Mouse (Mus musculus): Measurements from ENCODE around the gene Prdm4. TPM values are rescaled to one million over a fixed set of nuclear protein-coding genes. Genes with fewer than 3 reads are reported as not detected.
A peak's percentile ranks its signal among the peaks of the same experiment; 100 is the strongest.

The Prdm4 gene
- polyA plus RNA-seq (2012; rRNA removed) = 15.4 and 19.8 TPM in 2 replicates

DNA sequence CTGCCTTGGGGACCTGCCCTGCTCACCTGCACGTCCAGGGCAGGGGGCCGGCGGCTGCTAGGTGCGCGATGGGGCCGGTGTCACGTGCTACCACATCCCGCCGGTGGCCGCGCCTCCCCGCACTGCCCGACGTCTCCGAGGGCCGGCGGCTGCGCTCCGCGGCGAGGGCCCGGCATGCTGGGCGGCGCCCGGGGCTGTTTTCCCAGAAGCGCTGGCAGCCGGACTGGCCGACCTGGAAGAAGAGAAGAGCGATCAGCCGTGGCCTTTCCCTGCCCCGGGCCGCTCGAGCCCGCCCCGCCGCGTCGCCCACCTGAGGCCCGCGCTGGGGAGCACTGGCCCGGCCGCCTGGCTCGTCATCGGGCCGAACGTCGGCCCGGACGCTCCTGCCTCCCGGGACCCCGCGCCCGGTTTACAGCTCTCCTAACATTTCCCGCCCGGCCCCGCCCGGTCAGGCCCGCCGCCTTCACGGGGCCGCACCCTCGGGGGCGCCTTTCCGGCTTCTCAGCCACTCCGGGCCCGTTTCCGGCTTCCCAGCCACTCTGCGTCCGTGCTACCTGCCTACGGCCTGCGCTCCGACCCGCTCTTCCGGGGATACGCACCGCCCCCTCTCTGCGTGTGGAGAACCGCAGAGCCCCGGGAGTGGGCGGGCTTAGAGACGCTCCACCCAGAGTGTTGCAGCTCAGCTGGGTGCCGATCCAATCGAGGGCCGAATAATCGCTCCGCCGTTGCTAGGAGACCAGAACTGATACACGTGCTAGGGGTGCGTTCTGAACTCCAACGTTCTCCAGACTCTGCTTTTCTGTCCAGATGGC is at the start of gene Prdm4:
Gene Prdm4 (minus strand): TSS at position 645 of the 812 bp plus-strand sequence.
- Histone ChIP-seq H3K36me3 (ENCODE audit: control insufficient read depth, insufficient read depth, low read length) (no peaks in the 10 kb centered on the region), H3K4me3 (ENCODE audit: insufficient read depth, low read depth, low read length) (peak within 1 kb of the TSS; percentile 98), H3K27ac (ENCODE audit: insufficient read depth, low read depth, low read length) (peak within 1 kb of the TSS; percentile 18; the same call in 1 of the 2 replicates), H3K27me3 (replicated peaks; ENCODE audit: control insufficient read depth, insufficient read depth, low read length) (no peaks in the 10 kb centered on the region; the same call in 1 of the 2 replicates), H3K4me1 (ENCODE audit: control insufficient read depth, insufficient read depth, low read length) (peaks cover 6% of the 10 kb centered on the region; the same call in 1 of the 2 replicates)
- under 1% methylated on average over 90 of the region's 90 CpGs for WGBS
- TF ChIP-seq POLR2A (IDR thresholded peaks at IDR 0.05; ENCODE audit: low read depth, low read length) = no peak
- 0 out of 2 replicates have a peak, but pooled peaks have one; percentile 1 for TF ChIP-seq CTCF (conservative IDR thresholded peaks at IDR 0.05; ENCODE audit: insufficient read depth, insufficient read length, low read depth, low read length)
- peak; percentile 99 for DNase-seq

DNA sequence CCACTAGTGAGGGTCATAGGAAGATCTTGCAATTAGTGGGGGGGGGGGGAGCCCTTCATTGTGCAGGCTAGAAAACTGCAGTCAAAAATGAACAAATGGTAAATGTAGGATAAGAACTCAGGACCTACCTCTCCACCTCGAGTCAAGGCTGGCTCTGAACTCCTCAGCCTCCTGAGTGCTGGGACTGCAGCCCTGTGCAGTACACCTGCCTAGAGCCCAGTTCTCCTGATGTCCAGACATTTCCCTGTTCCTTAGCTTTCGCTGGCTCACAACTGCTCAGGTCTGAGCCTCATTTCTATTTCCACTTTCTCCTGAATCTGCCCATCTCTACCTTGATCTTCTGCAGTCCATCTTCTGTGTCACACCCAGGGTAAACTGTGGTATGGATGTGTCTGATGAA is 49.5 kb upstream of the Prdm4 start:
- DNase-seq = no peak
- no peaks in the 10 kb centered on the region for H3K27me3 ChIP-seq (replicated peaks; ENCODE audit: control insufficient read depth, insufficient read depth, low read length)
- H3K36me3 ChIP-seq (ENCODE audit: control insufficient read depth, insufficient read depth, low read length) = no peaks in the 10 kb centered on the region
- H3K4me1 ChIP-seq (ENCODE audit: control insufficient read depth, insufficient read depth, low read length) = peaks cover 10% of the 10 kb centered on the region; the same call in 1 of the 2 replicates
- 65% methylated on average over 2 of the region's 2 CpGs for WGBS
- no peak overlapping the region for H3K27ac ChIP-seq (ENCODE audit: insufficient read depth, low read depth, low read length)
- no peak for TF ChIP-seq POLR2A (IDR thresholded peaks at IDR 0.05; ENCODE audit: low read depth, low read length)
- TF ChIP-seq CTCF (conservative IDR thresholded peaks at IDR 0.05; ENCODE audit: insufficient read depth, insufficient read length, low read depth, low read length) = no peak
- no peak overlapping the region for H3K4me3 ChIP-seq (ENCODE audit: insufficient read depth, low read depth, low read length)

DNA sequence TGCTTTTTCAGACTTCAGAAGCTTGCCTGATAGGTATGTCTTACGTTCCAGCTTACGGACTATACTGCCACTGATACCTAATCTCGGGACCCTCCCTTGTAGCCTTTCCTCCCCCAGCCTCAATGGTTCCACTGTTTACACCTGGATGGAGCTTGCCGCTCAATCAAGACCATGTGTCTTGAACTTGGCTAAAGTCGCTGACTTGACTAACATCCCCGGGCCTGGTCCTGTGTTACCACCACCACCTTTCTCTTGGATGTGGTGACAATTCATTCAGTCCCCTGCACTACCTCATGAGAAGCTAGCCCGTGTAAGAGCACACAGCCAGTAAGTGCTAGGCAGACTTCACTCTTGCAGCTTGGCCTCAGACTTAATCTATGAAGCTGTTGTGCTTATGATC is 47.4 kb upstream of the Prdm4 start:
- Histone ChIP-seq H3K36me3 (ENCODE audit: control insufficient read depth, insufficient read depth, low read length) (no peaks in the 10 kb centered on the region), H3K27me3 (replicated peaks; ENCODE audit: control insufficient read depth, insufficient read depth, low read length) (no peaks in the 10 kb centered on the region), H3K4me3 (ENCODE audit: insufficient read depth, low read depth, low read length) (no peak overlapping the region), H3K27ac (ENCODE audit: insufficient read depth, low read depth, low read length) (no peak overlapping the region), H3K4me1 (ENCODE audit: control insufficient read depth, insufficient read depth, low read length) (peaks cover 8% of the 10 kb centered on the region; the same call in 1 of the 2 replicates)
- TF ChIP-seq POLR2A (IDR thresholded peaks at IDR 0.05; ENCODE audit: low read depth, low read length) (no peak), CTCF (conservative IDR thresholded peaks at IDR 0.05; ENCODE audit: insufficient read depth, insufficient read length, low read depth, low read length) (no peak)
- WGBS = 85% methylated on average over 7 of the region's 7 CpGs
- DNase-seq = no peak

DNA sequence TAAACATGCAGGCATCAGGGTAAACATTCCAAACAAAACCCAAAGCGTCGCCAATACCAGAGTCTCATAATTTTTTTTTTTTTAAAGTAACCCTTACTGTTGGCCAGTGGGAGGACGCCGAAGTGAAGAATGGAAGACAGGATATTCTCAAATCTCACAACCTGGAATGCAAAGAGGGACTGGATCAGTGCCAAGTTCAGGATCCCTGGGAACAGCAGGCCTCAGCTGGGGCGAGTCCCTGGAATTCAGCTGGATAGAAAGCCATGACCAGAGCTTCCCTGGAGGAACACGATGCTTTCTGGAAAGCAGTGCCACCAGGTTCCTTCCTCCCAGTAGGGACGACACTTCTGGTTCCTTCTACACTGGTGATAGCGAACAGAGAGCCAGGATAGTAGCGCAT is 46.0 kb upstream of the Prdm4 start:
- Histone ChIP-seq H3K27me3 (replicated peaks; ENCODE audit: control insufficient read depth, insufficient read depth, low read length) (no peaks in the 10 kb centered on the region), H3K27ac (ENCODE audit: insufficient read depth, low read depth, low read length) (no peak overlapping the region), H3K4me1 (ENCODE audit: control insufficient read depth, insufficient read depth, low read length) (no peaks in the 10 kb centered on the region; the same call in 1 of the 2 replicates), H3K36me3 (ENCODE audit: control insufficient read depth, insufficient read depth, low read length) (no peaks in the 10 kb centered on the region), H3K4me3 (ENCODE audit: insufficient read depth, low read depth, low read length) (no peak overlapping the region)
- WGBS = 56% methylated on average over 9 of the region's 9 CpGs
- no peak for TF ChIP-seq CTCF (conservative IDR thresholded peaks at IDR 0.05; ENCODE audit: insufficient read depth, insufficient read length, low read depth, low read length)
- no peak for TF ChIP-seq POLR2A (IDR thresholded peaks at IDR 0.05; ENCODE audit: low read depth, low read length)
- DNase-seq = no peak

DNA sequence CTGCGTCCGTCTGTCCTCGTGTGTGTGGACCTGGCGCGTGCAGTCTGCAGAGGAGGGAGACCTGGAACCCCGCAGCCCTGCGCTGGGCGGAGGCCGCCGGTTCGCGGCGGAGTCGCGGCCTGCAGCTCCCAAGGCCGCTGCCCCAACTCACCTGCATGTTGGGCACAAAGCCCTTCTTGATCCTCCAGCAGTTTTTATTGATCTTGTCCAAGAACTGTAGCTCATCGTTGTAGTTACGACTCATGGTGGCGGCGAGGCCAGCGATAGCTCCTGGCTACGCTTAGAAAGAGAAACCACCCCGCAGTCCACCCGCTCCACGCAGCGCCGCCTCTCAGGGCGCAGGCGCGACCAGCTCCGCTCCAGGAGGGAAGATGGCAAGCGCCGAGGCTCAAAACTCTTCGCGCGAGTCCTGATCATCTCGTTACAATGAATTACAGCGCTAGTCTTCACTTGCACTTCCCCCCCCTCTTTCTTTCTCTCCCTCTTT is 40.6 kb upstream of the Prdm4 start, which contains the start of gene Rtcb:
Gene Rtcb (minus strand): TSS at position 360 of the 487 bp plus-strand sequence.
- Histone ChIP-seq H3K36me3 (ENCODE audit: control insufficient read depth, insufficient read depth, low read length) (no peaks in the 10 kb centered on the region), H3K4me3 (ENCODE audit: insufficient read depth, low read depth, low read length) (peak within 1 kb of the TSS; percentile 71), H3K27ac (ENCODE audit: insufficient read depth, low read depth, low read length) (peak within 1 kb of the TSS; percentile 28), H3K4me1 (ENCODE audit: control insufficient read depth, insufficient read depth, low read length) (peaks cover 11% of the 10 kb centered on the region), H3K27me3 (replicated peaks; ENCODE audit: control insufficient read depth, insufficient read depth, low read length) (no peaks in the 10 kb centered on the region)
- DNase-seq = peak; percentile 98
- TF ChIP-seq CTCF (conservative IDR thresholded peaks at IDR 0.05; ENCODE audit: insufficient read depth, insufficient read length, low read depth, low read length) (no peak), POLR2A (IDR thresholded peaks at IDR 0.05; ENCODE audit: low read depth, low read length) (no peak)
- WGBS = under 1% methylated on average over 38 of the region's 38 CpGs

GRCm38 (mm10) chr10:85956871-85957419 is 40.0 kb upstream of the Prdm4 start:
- Histone ChIP-seq H3K27me3 (replicated peaks; ENCODE audit: control insufficient read depth, insufficient read depth, low read length) (no peaks in the 10 kb centered on the region), H3K27ac (ENCODE audit: insufficient read depth, low read depth, low read length) (peak overlapping the region; percentile 4; the same call in 1 of the 2 replicates), H3K4me1 (ENCODE audit: control insufficient read depth, insufficient read depth, low read length) (peaks cover 14% of the 10 kb centered on the region), H3K4me3 (ENCODE audit: insufficient read depth, low read depth, low read length) (peak overlapping the region; percentile 71), H3K36me3 (ENCODE audit: control insufficient read depth, insufficient read depth, low read length) (no peaks in the 10 kb centered on the region)
- WGBS = 2% methylated on average over 20 of the region's 20 CpGs
- no peak for TF ChIP-seq POLR2A (IDR thresholded peaks at IDR 0.05; ENCODE audit: low read depth, low read length)
- no peak for TF ChIP-seq CTCF (conservative IDR thresholded peaks at IDR 0.05; ENCODE audit: insufficient read depth, insufficient read length, low read depth, low read length)
- DNase-seq = no peak

DNA sequence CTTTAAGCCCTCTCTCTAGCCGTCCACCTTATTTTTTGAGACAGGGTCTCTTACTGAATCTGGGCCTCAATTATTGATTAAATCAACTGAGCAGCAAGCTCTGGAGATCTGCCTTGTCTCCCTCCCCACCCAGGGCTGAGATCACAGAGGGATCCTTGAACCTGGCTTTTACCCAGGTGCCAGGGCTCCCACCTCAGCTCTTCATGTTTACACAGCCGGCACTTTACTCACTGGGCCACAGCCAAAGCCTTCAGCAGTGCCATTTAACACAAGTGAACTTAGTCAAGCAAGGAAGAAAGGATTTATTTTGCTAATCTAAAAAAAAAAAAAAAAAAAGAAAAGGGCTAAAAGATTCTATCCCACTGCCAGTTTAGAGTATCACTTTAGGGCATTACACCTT is 37.5 kb upstream of the Prdm4 start:
- WGBS = 50% methylated on average over 2 of the region's 2 CpGs
- Histone ChIP-seq H3K36me3 (ENCODE audit: control insufficient read depth, insufficient read depth, low read length) (no peaks in the 10 kb centered on the region), H3K27ac (ENCODE audit: insufficient read depth, low read depth, low read length) (no peak overlapping the region), H3K27me3 (replicated peaks; ENCODE audit: control insufficient read depth, insufficient read depth, low read length) (no peaks in the 10 kb centered on the region), H3K4me1 (ENCODE audit: control insufficient read depth, insufficient read depth, low read length) (peaks cover 14% of the 10 kb centered on the region), H3K4me3 (ENCODE audit: insufficient read depth, low read depth, low read length) (no peak overlapping the region)
- no peak for TF ChIP-seq POLR2A (IDR thresholded peaks at IDR 0.05; ENCODE audit: low read depth, low read length)
- no peak for TF ChIP-seq CTCF (conservative IDR thresholded peaks at IDR 0.05; ENCODE audit: insufficient read depth, insufficient read length, low read depth, low read length)
- DNase-seq = peak; percentile 61

Data from kidney, adult 2 months (tissue).